Mouse (Mus musculus): Measurements from ENCODE around the gene Atad1. TPM values are rescaled to one million over a fixed set of nuclear protein-coding genes. Genes with fewer than 3 reads are reported as not detected.

Gene Atad1
- total RNA-seq, 2 experiments from 2014 or later = 86.5 to 103 TPM

DNA sequence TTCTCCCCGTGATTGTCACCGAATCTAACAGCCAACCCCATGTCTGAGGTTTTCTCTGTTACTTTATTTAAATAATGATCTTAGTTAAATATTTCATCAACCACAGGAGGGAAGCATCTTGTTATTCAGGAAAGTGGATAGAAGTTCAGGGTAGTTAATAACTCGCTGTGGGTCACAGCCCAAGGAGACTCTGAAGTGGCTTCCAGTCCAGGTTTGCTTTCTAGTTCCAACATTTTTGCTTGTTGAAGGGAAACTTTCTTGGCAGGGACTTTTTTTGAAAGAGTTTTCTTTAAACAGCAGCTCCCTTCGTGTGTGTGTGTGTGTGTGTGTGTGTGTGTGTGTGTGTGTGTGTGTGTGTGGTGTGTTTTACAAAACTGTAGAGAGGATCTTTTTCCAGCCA is 112.0 kb downstream of the Atad1 start:
- DNase-seq (ENCODE audit: low spot score in 2 of 2) = no peak

DNA sequence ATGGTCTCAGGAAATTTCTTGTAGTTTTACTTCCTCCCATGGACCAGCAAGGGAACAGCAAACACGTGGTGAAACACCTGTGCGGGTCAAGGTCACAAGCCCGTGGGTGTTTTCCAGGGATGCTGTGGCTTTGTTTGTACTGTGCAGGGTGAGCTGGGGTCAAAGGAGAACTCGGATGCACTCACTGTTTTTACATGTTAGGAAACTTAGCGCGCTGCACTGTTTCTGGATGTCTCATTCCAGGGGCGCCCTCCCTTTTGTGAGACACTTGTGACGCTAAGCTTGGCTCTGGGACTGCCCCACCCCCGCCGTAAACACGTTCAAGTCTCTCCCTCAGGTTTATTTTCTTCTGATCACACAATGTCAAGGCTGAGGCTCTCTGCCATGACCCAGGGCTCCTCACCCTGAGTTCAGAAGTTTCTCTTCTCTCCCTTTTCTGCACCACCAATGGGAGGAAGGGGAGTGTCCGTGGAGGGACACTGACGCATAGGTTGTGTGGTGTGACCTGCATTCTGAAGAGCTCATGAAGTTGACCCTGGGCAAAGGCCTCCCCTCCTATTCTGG is 112.7 kb downstream of the Atad1 start:
- no peak for DNase-seq (ENCODE audit: low spot score in 2 of 2)

DNA sequence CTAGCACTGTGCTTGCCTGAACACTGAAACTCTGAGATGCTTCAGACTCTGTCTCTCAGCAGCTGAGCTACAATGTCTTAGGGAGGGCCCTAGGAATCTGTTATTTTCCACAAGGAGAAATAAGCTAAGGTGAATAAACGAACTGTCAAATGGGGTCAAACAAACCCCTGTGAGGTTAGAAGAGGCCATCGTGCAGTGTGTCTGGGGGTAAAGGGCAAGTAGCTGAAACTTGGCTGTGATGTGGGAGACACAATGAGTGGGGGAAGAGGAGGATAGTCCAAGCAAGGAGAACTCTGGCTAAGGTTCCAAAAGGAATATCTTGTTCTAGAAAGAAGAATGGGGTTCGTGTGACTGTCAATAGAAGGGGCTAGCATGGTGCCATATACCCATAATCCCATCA is 117.4 kb downstream of the Atad1 start:
- DNase-seq (ENCODE audit: low spot score in 2 of 2) = no peak

Other genes with a start within 250 kb of the Atad1 start
- gene Papss2, start 144.0 kb downstream of the Atad1 start, total RNA-seq (2021) = 10 to 100 TPM; 16.2 to 16.4 TPM
- gene Pten, start 17.7 kb upstream of the Atad1 start, total RNA-seq (2021) = 100 to 1,000 TPM; 110 to 112 TPM